Mouse (Mus musculus) heart, embryonic 16.5 days (tissue): Measurements from ENCODE around the gene Hapln3. TPM values are rescaled to one million over a fixed set of nuclear protein-coding genes. Genes with fewer than 3 reads are reported as not detected.

ENCODE experiments used
- ATAC-seq: fragments of 200-750 bp; cut with Nextera tagmentation; replicated peaks from 2 replicates; pipeline ENCODE4 v1.8.0; 2017; ENCODE audit warnings: moderate number of reproducible peaks; ENCODE audit not compliant: insufficient read depth, low FRiP score; ENCODE audit errors: extremely low read depth
- H3K27ac ChIP-seq: fragments of 300-500 bp; sonication (generic); 2 replicates; pipeline ENCODE4 v1.5.1; 2014; ENCODE audit warnings: mild to moderate bottlenecking, low read length, control low read depth, moderate library complexity
- H3K27me3 ChIP-seq: fragments of 300-500 bp; sonication (generic); 2 replicates; pipeline ENCODE4 v1.6.1; 2014; ENCODE audit warnings: low read length, mixed read lengths; ENCODE audit not compliant: control insufficient read depth, insufficient read depth
- H3K36me3 ChIP-seq: fragments of 300-500 bp; sonication (generic); 2 replicates; pipeline ENCODE4 v1.6.1; 2014; ENCODE audit not compliant: control insufficient read depth, insufficient read depth
- H3K4me1 ChIP-seq: fragments of 300-500 bp; sonication (generic); 2 replicates; pipeline ENCODE4 v1.6.1; 2014; ENCODE audit warnings: low read length, mixed read lengths; ENCODE audit not compliant: control insufficient read depth, insufficient read depth
- H3K4me2 ChIP-seq: fragments of 300-500 bp; sonication (generic); 2 replicates; pipeline ENCODE4 v1.6.1; 2014; ENCODE audit warnings: low read depth, mild to moderate bottlenecking, control low read depth, low read length
- H3K4me3 ChIP-seq: fragments of 300-500 bp; sonication (generic); 2 replicates; pipeline ENCODE4 v1.5.1; 2014; ENCODE audit warnings: mild to moderate bottlenecking, control low read depth, low read length
- H3K9ac ChIP-seq: fragments of 300-500 bp; sonication (generic); 2 replicates; pipeline ENCODE4 v1.6.1; 2014; ENCODE audit warnings: low read length, control low read depth
- H3K9me3 ChIP-seq: fragments of 300-500 bp; sonication (generic); replicated peaks from 2 replicates; pipeline ENCODE4 v1.6.1; 2016; ENCODE audit warnings: low read length; ENCODE audit not compliant: control insufficient read depth
- WGBS: fragments of 180-500 bp; shearing (Covaris S2); extraction: QIAGEN DNeasy Blood & Tissue Kit; methylation state at CpG from one replicate; pipeline ENCODE4 v1.1.7; 2014; 5-methylcytosine and 5-hydroxymethylcytosine counted together
- polyA plus RNA-seq: library from polyadenylated mRNA; unstranded; fragments of >200 nt; fragmentation: Nextera tagmentation; extraction: Ambion mirVana; gene quantifications from 2 replicates; pipeline ENCODE4 v1.2.1, GENCODE M21; 2015

Hapln3 gene
- 0.45 and 0.64 TPM in 2 replicates for polyA plus RNA-seq

- Histone ChIP-seq H3K36me3 (peaks cover 20% of the 10 kb centered on the region), H3K4me1 (peaks cover 30% of the 10 kb centered on the region), H3K27me3 (peaks cover 9% of the 10 kb centered on the region; the same call in 1 of the 2 replicates), H3K4me3 (peak within 1 kb of the TSS; percentile 44), H3K9ac (peak within 1 kb of the TSS; percentile 61), H3K9me3 (no peaks in the 10 kb centered on the region), H3K27ac (no peak within 1 kb of the TSS), H3K4me2 (peak within 1 kb of the TSS; percentile 72)
- 4% methylated on average over 19 of the region's 19 CpGs for WGBS
- peak; percentile 33; the same call in 1 of the 2 replicates for ATAC-seq
These were observed at the start of gene Hapln3 for GRCm38 (mm10) chr7:79130843-79131444. Gene Hapln3, minus strand, starts transcription at chr7:79131018.

- Histone ChIP-seq H3K4me3 (no peak overlapping the region), H3K4me2 (no peak overlapping the region), H3K9me3 (no peaks in the 10 kb centered on the region), H3K27me3 (no peaks in the 10 kb centered on the region), H3K9ac (no peak overlapping the region), H3K4me1 (no peaks in the 10 kb centered on the region), H3K27ac (no peak overlapping the region), H3K36me3 (no peaks in the 10 kb centered on the region)
- no peak for ATAC-seq
- 50% methylated on average over 3 of the region's 3 CpGs for WGBS
These were observed 43.0 kb upstream of the Hapln3 start for GRCm38 (mm10) chr7:79173800-79174199.

GRCm38 (mm10) chr7:79171782-79172181, 41.0 kb upstream of the Hapln3 start:
- H3K27ac ChIP-seq = no peak overlapping the region
- H3K36me3 ChIP-seq = no peaks in the 10 kb centered on the region
- no peak for ATAC-seq
- H3K4me3 ChIP-seq = no peak overlapping the region
- H3K9me3 ChIP-seq = no peaks in the 10 kb centered on the region; the same call in 1 of the 2 replicates
- H3K9ac ChIP-seq = no peak overlapping the region
- 78% methylated on average over 1 of the region's 1 CpGs for WGBS
- H3K4me2 ChIP-seq = no peak overlapping the region
- H3K27me3 ChIP-seq = no peaks in the 10 kb centered on the region
- H3K4me1 ChIP-seq = no peaks in the 10 kb centered on the region

GRCm38 (mm10) chr7:79167006-79167562, 36.3 kb upstream of the Hapln3 start:
- H3K9me3 ChIP-seq = no peaks in the 10 kb centered on the region; the same call in 1 of the 2 replicates
- H3K27ac ChIP-seq = no peak overlapping the region
- no peak overlapping the region for H3K4me3 ChIP-seq
- ATAC-seq = no peak
- no peaks in the 10 kb centered on the region for H3K27me3 ChIP-seq
- H3K4me1 ChIP-seq = no peaks in the 10 kb centered on the region
- no peak overlapping the region for H3K4me2 ChIP-seq
- no peaks in the 10 kb centered on the region for H3K36me3 ChIP-seq
- WGBS = 71% methylated on average over 14 of the region's 14 CpGs
- H3K9ac ChIP-seq = no peak overlapping the region

GRCm38 (mm10) chr7:79159406-79159805, 28.6 kb upstream of the Hapln3 start:
- WGBS = 83% methylated on average over 1 of the region's 1 CpGs

GRCm38 (mm10) chr7:79149522-79149921, 18.7 kb upstream of the Hapln3 start:
- 0 out of 2 replicates have a peak overlapping the region, but pooled peaks have one; percentile 46 for H3K9ac ChIP-seq
- no peaks in the 10 kb centered on the region for H3K9me3 ChIP-seq
- H3K27me3 ChIP-seq = no peaks in the 10 kb centered on the region
- peaks cover 20% of the 10 kb centered on the region for H3K4me1 ChIP-seq
- 34% methylated on average over 6 of the region's 6 CpGs for WGBS
- no peak overlapping the region for H3K4me3 ChIP-seq
- peak overlapping the region; percentile 44; the same call in 1 of the 2 replicates for H3K27ac ChIP-seq
- peak overlapping the region; percentile 89 for H3K4me2 ChIP-seq
- no peak for ATAC-seq
- no peaks in the 10 kb centered on the region for H3K36me3 ChIP-seq

More at GRCm38 (mm10) chr7:79159406-79159805, 28.6 kb upstream of the Hapln3 start:
- H3K27ac ChIP-seq = no peak overlapping the region
- ATAC-seq = no peak
- H3K9me3 ChIP-seq = no peaks in the 10 kb centered on the region
- no peaks in the 10 kb centered on the region for H3K27me3 ChIP-seq
- H3K4me3 ChIP-seq = no peak overlapping the region
- no peaks in the 10 kb centered on the region for H3K4me1 ChIP-seq
- H3K4me2 ChIP-seq = no peak overlapping the region
- H3K36me3 ChIP-seq = no peaks in the 10 kb centered on the region
- no peak overlapping the region for H3K9ac ChIP-seq

GRCm38 (mm10) chr7:79148711-79149266, 18.0 kb upstream of the Hapln3 start, which contains the start of gene Mfge8:
Gene Mfge8, minus strand, starts transcription at chr7:79149060.
- H3K4me3 ChIP-seq = peak within 1 kb of the TSS; percentile 91
- H3K27ac ChIP-seq = peak within 1 kb of the TSS; percentile 93
- no peaks in the 10 kb centered on the region for H3K9me3 ChIP-seq
- WGBS = under 1% methylated on average over 39 of the region's 39 CpGs
- no peaks in the 10 kb centered on the region for H3K27me3 ChIP-seq
- peak within 1 kb of the TSS; percentile 89 for H3K9ac ChIP-seq
- peak; percentile 97 for ATAC-seq
- peaks cover 20% of the 10 kb centered on the region for H3K4me1 ChIP-seq
- H3K36me3 ChIP-seq = 0 out of 2 replicates have a peak, but pooled peaks cover 5% of the 10 kb centered on the region
- peak within 1 kb of the TSS; percentile 89 for H3K4me2 ChIP-seq

GRCm38 (mm10) chr7:79147931-79148653, 17.3 kb upstream of the Hapln3 start:
- Histone ChIP-seq H3K4me2 (peak overlapping the region; percentile 89), H3K4me1 (peaks cover 20% of the 10 kb centered on the region), H3K9me3 (no peaks in the 10 kb centered on the region), H3K9ac (peak overlapping the region; percentile 89), H3K36me3 (peaks cover 11% of the 10 kb centered on the region; the same call in 1 of the 2 replicates), H3K27ac (peak overlapping the region; percentile 93), H3K4me3 (peak overlapping the region; percentile 91), H3K27me3 (no peaks in the 10 kb centered on the region)
- 2% methylated on average over 20 of the region's 20 CpGs for WGBS
- no peak; the same call in 1 of the 2 replicates for ATAC-seq
